Mouse (Mus musculus) stomach, postnatal 0 days (tissue): ENCODE data around the gene Mfsd6l.

Source experiments
- CTCF ChIP-seq: IDR thresholded peaks from 2 replicates; pipeline ENCODE4 v1.5.1; 2016; ENCODE audit warnings: antibody characterized with exemption, low read depth, mild to moderate bottlenecking, moderate library complexity
- EP300 ChIP-seq: optimal IDR thresholded peaks from 2 replicates; pipeline ENCODE3; 2016; ENCODE audit warnings: antibody characterized with exemption

GRCm38 (mm10) chr11:68547484-68547883 is 8.5 kb upstream of the Mfsd6l start:
- no peak for TF ChIP-seq CTCF
- TF ChIP-seq EP300, result no peak
